Mouse (Mus musculus) monocyte, adult 59 days (primary cell): ENCODE measurements around the gene Olfr168. TPM values are rescaled to one million over a fixed set of nuclear protein-coding genes. Genes with fewer than 3 reads are reported as not detected.

Source experiments
- total RNA-seq, 2 experiments: library from RNA; stranded (reverse); gene quantifications; one replicate each; pipeline ENCODE4 v1.2.4; 2023

Olfr168 gene
- total RNA-seq: not detected

DNA sequence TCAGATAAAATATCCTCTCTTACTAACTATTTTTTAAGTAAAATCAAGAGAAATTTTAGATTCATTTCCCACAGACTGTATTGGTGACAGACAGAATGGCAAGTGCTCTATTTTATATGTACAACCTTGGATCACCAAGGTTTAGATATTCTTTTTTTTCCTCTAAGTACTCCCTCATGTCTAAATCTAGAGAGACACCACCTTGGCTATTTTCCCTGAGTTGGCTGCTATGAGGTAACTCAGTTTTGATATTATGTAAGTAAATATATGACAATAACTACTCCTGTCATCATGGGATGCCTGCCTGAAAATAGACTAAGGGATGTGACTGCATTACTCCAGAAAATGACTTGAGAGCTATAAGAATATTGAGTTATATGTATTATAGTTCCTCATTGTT, at the start of gene Olfr168:
Olfr168 (minus strand) TSS at position 101 of the 400 bp plus-strand sequence.

DNA sequence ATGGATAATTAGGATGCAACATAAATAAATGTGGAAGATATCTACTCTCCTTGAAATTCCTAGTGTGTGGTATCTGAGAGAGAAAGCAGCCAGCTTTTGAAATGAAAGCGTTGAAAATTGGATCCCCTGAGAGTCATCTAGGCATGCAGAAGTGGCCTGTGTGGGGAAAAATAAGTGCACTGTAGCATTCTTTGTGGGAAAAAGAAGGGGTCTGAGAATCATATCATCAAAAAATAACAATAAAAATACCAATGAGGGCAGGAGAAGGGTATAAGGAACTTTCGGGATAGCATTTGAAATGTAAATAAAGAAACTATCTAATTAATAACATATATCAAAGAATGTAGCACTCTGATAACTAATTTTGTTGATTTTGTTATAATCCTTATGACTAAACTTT, 36.4 kb upstream of the Olfr168 start, which contains the start of gene Olfr169:
Olfr169 (minus strand) TSS at position 101 of the 400 bp plus-strand sequence.

DNA sequence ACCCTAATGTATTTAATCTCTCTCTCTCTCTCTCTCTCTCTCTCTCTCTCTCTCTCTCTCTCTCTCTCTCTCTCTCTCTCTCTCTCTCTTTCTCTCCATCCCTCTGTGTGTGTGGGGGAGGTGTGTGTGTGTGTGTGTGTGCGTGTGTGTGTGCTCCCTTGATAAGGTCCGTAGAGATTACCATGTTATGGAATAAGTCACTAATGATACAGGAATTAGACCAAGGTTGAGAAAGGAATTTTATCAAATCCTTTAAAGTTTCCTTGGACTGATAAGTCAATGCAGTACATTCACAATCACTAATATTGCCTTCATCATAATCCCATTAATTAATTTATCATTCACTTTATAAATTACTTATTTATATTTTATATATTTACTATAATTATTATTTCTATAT, 13.2 kb downstream of the Olfr168 start, which contains the start of gene Olfr167:
Olfr167 (minus strand) TSS at position 101 of the 400 bp plus-strand sequence.

GRCm38 (mm10) chr16:19483394-19483793, 52.0 kb downstream of the Olfr168 start, which contains the start of gene Olfr166:
TSS of gene Olfr166 (plus strand) at chr16:19483694.

Other genes starting within 250 kb of the Olfr168 start
- not detected for gene Olfr164, start 221.5 kb downstream of the Olfr168 start, total RNA-seq
- not detected for gene Olfr165, start 112.4 kb downstream of the Olfr168 start, total RNA-seq
- not detected for gene Olfr166, start 51.9 kb downstream of the Olfr168 start, total RNA-seq
- gene Olfr167, start 13.3 kb downstream of the Olfr168 start, total RNA-seq: not detected
- gene Olfr169, start 36.3 kb upstream of the Olfr168 start, total RNA-seq: not detected
- gene Olfr170, start 76.3 kb upstream of the Olfr168 start, total RNA-seq: not detected
- gene Olfr171, start 94.4 kb upstream of the Olfr168 start, total RNA-seq: not detected
- not detected for gene Lamp3, start 170.8 kb upstream of the Olfr168 start, total RNA-seq
- 1 to 10 TPM; 3.3 to 3.4 TPM for gene B3gnt5, start 224.7 kb upstream of the Olfr168 start, total RNA-seq